ENCODE assay signal across 31 mouse cellular contexts in the genomic region with DNA sequence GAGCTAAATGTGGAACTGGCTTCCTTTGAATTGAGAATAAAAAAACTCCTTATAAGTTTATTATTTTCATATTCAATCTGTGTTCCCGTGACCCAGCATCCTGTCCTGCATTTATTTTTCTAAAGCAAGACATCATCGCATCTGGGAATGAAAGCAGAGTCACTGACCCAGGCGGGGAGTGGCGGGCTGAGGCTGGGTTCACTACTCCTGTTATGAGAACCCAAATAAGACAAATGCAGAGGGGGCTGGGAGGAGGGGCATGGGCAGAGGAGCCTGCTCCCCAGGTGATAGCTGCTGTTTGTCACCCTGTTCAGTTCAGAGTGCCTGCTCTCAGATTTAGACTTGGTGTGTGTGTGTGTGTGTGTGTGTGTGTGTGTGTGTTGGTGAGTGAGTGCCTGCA.
A peak's percentile ranks its signal among the peaks of the same experiment; 100 is the strongest.
DNase-seq lines count a peak whose midpoint lies in the region; ATAC-seq lines count a peak whose summit lies in the region.
"Had no signal": no experiment of that assay in that cellular context is flagged by ENCODE, and none has a peak within 500 bp of the region (broad histone marks: within the 10 kb centered on the region; RNA-seq: fewer than 3 reads in every experiment).

No protein-coding gene starts in this region.

- intact Hi-C loops in heart, postnatal 10 days (cut with DNase I) = no loop called here

- H3K27ac ChIP-seq in heart, embryonic 10.5 days = no peak overlapping the region
- H3K27ac ChIP-seq in kidney, embryonic 15.5 days = no peak overlapping the region
- 0 out of 2 replicates have a peak overlapping the region, but pooled peaks have one; percentile 7 for H3K27ac ChIP-seq in embryonic facial prominence, embryonic 10.5 days (replicated peaks)
- peak overlapping the region; percentile 58; the same call in 1 of the 2 replicates for H3K27ac ChIP-seq in limb, embryonic 15.5 days
- H3K27ac ChIP-seq: heart, embryonic 13.5 days; hindbrain, embryonic 10.5 days; hindbrain, embryonic 15.5 days; kidney, postnatal 0 days; left cerebral cortex, adult 2 months; liver, embryonic 12.5 days; midbrain, embryonic 12.5 days; neural tube, embryonic 12.5 days had no signal

- no peak; the same call in 1 of the 2 replicates for ATAC-seq in kidney, embryonic 15.5 days (replicated peaks; ENCODE audit: low FRiP score)
- ATAC-seq in limb, embryonic 15.5 days (ENCODE audit: insufficient number of reproducible peaks, low FRiP score, low TSS enrichment, low read depth) = no peak
- ATAC-seq: forebrain, embryonic 14.5 days; inflammation-experienced regulatory T-cells, adult 6 months; liver, embryonic 12.5 days; liver, postnatal 0 days; Patski had no signal

- DNase-seq in heart, postnatal 10 days = peak; percentile 26 to 27
- DNase-seq in heart, embryonic 10.5 days (ENCODE audit: low spot score) = no peak
- DNase-seq in kidney, postnatal 4 days = peak; percentile 29 to 50
- DNase-seq in embryonic facial prominence, embryonic 10.5 days (ENCODE audit: low spot score) = no peak
- no peak for DNase-seq in gastrocnemius, adult 18-20 months (ENCODE audit: low spot score)
- DNase-seq: adrenal gland, postnatal 10 days; cerebellum, adult 8-10 months; cerebellum, postnatal 25 days; gastrocnemius, postnatal 25 days; heart, postnatal 14 days; liver, postnatal 0 days; lung, postnatal 36 days; right cerebral cortex, postnatal 4 days; thymus, postnatal 14 days had no signal

- H3K36me3 ChIP-seq in heart, embryonic 10.5 days = no peaks in the 10 kb centered on the region
- no peaks in the 10 kb centered on the region for H3K36me3 ChIP-seq in kidney, embryonic 15.5 days
- H3K36me3 ChIP-seq in embryonic facial prominence, embryonic 10.5 days (replicated peaks) = no peaks in the 10 kb centered on the region
- no peaks in the 10 kb centered on the region for H3K36me3 ChIP-seq in limb, embryonic 15.5 days
- H3K36me3 ChIP-seq: embryonic facial prominence, embryonic 12.5 days; heart, embryonic 13.5 days; hindbrain, embryonic 10.5 days; hindbrain, embryonic 15.5 days; liver, embryonic 12.5 days; midbrain, embryonic 12.5 days; neural tube, embryonic 12.5 days; stomach, embryonic 15.5 days had no signal

- 86% methylated on average over 4 of the region's 4 CpGs for WGBS in heart, embryonic 10.5 days
- 70% methylated on average over 4 of the region's 4 CpGs for WGBS in kidney, embryonic 15.5 days
- 88% methylated on average over 4 of the region's 4 CpGs for WGBS in embryonic facial prominence, embryonic 10.5 days
- 76% methylated on average over 4 of the region's 4 CpGs for WGBS in limb, embryonic 15.5 days

- H3K4me3 ChIP-seq in heart, embryonic 10.5 days = no peak overlapping the region
- H3K4me3 ChIP-seq in kidney, embryonic 15.5 days (replicated peaks) = no peak overlapping the region
- no peak overlapping the region for H3K4me3 ChIP-seq in embryonic facial prominence, embryonic 10.5 days
- no peak overlapping the region for H3K4me3 ChIP-seq in limb, embryonic 15.5 days
- H3K4me3 ChIP-seq: embryonic facial prominence, embryonic 12.5 days; heart, embryonic 13.5 days; hindbrain, embryonic 10.5 days; hindbrain, embryonic 15.5 days; left cerebral cortex, adult 2 months; liver, embryonic 12.5 days; megakaryocyte, embryonic 14.5 days; midbrain, embryonic 12.5 days; myocyte; neural tube, embryonic 12.5 days; stomach, embryonic 15.5 days had no signal

- H3K9ac ChIP-seq in kidney, embryonic 15.5 days = no peak overlapping the region
- H3K9ac ChIP-seq in limb, embryonic 15.5 days = no peak overlapping the region
- H3K9ac ChIP-seq: embryonic facial prominence, embryonic 12.5 days; heart, embryonic 13.5 days; hindbrain, embryonic 15.5 days; liver, embryonic 12.5 days; liver, postnatal 0 days; midbrain, embryonic 12.5 days; neural tube, embryonic 12.5 days; stomach, embryonic 15.5 days had no signal

- peaks cover 14% of the 10 kb centered on the region; the same call in 1 of the 2 replicates for H3K4me1 ChIP-seq in heart, embryonic 10.5 days
- peaks cover 17% of the 10 kb centered on the region for H3K4me1 ChIP-seq in kidney, embryonic 15.5 days
- H3K4me1 ChIP-seq in embryonic facial prominence, embryonic 10.5 days = peaks cover 18% of the 10 kb centered on the region
- peaks cover 30% of the 10 kb centered on the region for H3K4me1 ChIP-seq in limb, embryonic 15.5 days
- H3K4me1 ChIP-seq: hindbrain, embryonic 15.5 days; liver, embryonic 12.5 days; megakaryocyte, embryonic 14.5 days; midbrain, embryonic 12.5 days; neural tube, embryonic 12.5 days had no signal

- H3K27me3 ChIP-seq in heart, embryonic 10.5 days (ENCODE audit: insufficient read depth, poor library complexity, severe bottlenecking) = no peaks in the 10 kb centered on the region
- no peaks in the 10 kb centered on the region for H3K27me3 ChIP-seq in kidney, embryonic 15.5 days
- no peaks in the 10 kb centered on the region for H3K27me3 ChIP-seq in embryonic facial prominence, embryonic 10.5 days (replicated peaks; ENCODE audit: low read depth, poor library complexity, severe bottlenecking)
- H3K27me3 ChIP-seq in limb, embryonic 15.5 days = no peaks in the 10 kb centered on the region
- H3K27me3 ChIP-seq: embryonic facial prominence, embryonic 12.5 days; heart, embryonic 13.5 days; hindbrain, embryonic 15.5 days; liver, embryonic 12.5 days; megakaryocyte, embryonic 14.5 days; midbrain, embryonic 12.5 days; neural tube, embryonic 12.5 days; Patski; stomach, embryonic 15.5 days had no signal

- H3K4me2 ChIP-seq in kidney, embryonic 15.5 days = no peak overlapping the region
- no peak overlapping the region for H3K4me2 ChIP-seq in limb, embryonic 15.5 days
- H3K4me2 ChIP-seq: embryonic facial prominence, embryonic 12.5 days; heart, embryonic 13.5 days; hindbrain, embryonic 15.5 days; liver, embryonic 12.5 days; midbrain, embryonic 12.5 days; neural tube, embryonic 12.5 days; stomach, embryonic 15.5 days had no signal

- H3K9me3 ChIP-seq in heart, embryonic 10.5 days = no peaks in the 10 kb centered on the region
- H3K9me3 ChIP-seq in kidney, embryonic 15.5 days (replicated peaks) = peaks cover 3% of the 10 kb centered on the region; the same call in 1 of the 2 replicates
- peaks cover 12% of the 10 kb centered on the region; the same call in 1 of the 2 replicates for H3K9me3 ChIP-seq in embryonic facial prominence, embryonic 10.5 days
- H3K9me3 ChIP-seq in limb, embryonic 15.5 days = no peaks in the 10 kb centered on the region
- H3K9me3 ChIP-seq: embryonic facial prominence, embryonic 12.5 days; hindbrain, embryonic 15.5 days; liver, embryonic 12.5 days; midbrain, embryonic 12.5 days; stomach, embryonic 15.5 days had no signal

Comparison
In these comparisons a context has a peak if more than half of its experiments do, and no peak if none do; other contexts are left out.
1. DNase-seq: peak in heart, postnatal 10 days (2 of 2) and kidney, postnatal 4 days (2 of 2); none in heart, embryonic 10.5 days (single experiment), embryonic facial prominence, embryonic 10.5 days (single experiment) and gastrocnemius, adult 18-20 months (single experiment).
2. H3K27ac ChIP-seq: peak in embryonic facial prominence, embryonic 10.5 days (single experiment) and limb, embryonic 15.5 days (single experiment); none in heart, embryonic 10.5 days (single experiment) and kidney, embryonic 15.5 days (single experiment).